In the genomic region with DNA sequence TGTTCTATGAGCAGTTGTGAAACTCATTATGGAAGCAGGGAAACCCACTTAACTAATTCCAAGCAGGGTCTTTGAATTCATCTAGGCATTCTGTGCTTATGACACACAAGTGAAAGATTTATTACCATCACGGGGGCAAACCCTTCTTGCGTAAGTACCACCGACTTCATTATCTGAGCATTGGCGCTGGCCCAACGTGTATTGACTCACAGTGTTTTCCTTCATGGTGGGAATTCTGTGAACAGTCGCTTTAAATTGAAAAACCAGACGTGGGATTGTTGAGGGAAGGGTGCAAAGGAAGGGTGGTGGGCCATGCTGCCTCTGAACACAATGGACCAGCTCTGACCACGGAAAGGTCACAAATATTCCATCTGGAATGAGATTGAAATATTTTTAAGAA, we compare ENCODE assay signal across 12 mouse cellular contexts. TPM values are rescaled to one million over a fixed set of nuclear protein-coding genes. Genes with fewer than 3 reads are reported as not detected.
DNase-seq lines count a peak whose midpoint lies in the region; ATAC-seq and TF ChIP-seq lines count a peak whose summit lies in the region.
"Had no signal": no experiment of that assay in that cellular context is flagged by ENCODE, and none has a peak within 500 bp of the region (broad histone marks: within the 10 kb centered on the region; RNA-seq: fewer than 3 reads in every experiment).

No protein-coding gene starts in this region.

- H3K9ac ChIP-seq in hindbrain, embryonic 13.5 days, result no peak overlapping the region
- no peak overlapping the region for H3K9ac ChIP-seq in hindbrain, embryonic 16.5 days (ENCODE audit: low read depth, low read length)
- H3K9ac ChIP-seq in lung, embryonic 14.5 days, result no peak overlapping the region
- H3K9ac ChIP-seq: liver, embryonic 15.5 days; midbrain, embryonic 15.5 days had no signal

- H3K4me3 ChIP-seq in hindbrain, embryonic 13.5 days, result no peak overlapping the region
- no peak overlapping the region for H3K4me3 ChIP-seq in hindbrain, embryonic 16.5 days (ENCODE audit: low read length)
- H3K4me3 ChIP-seq in E14TG2a.4 (replicated peaks; ENCODE audit: low read length), result peak overlapping the region; percentile 78
- no peak overlapping the region for H3K4me3 ChIP-seq in lung, embryonic 14.5 days (ENCODE audit: low read depth, low read length)
- H3K4me3 ChIP-seq: liver, embryonic 15.5 days; midbrain, embryonic 15.5 days had no signal

- 33% methylated on average over 8 of the region's 8 CpGs for WGBS in hindbrain, embryonic 13.5 days
- WGBS in hindbrain, embryonic 16.5 days, result 25% methylated on average over 8 of the region's 8 CpGs
- 27% methylated on average over 8 of the region's 8 CpGs for WGBS in lung, embryonic 14.5 days

- ATAC-seq in hindbrain, embryonic 13.5 days (ENCODE audit: low FRiP score), result no peak
- ATAC-seq in hindbrain, embryonic 16.5 days, result no peak
- no peak for ATAC-seq in lung, embryonic 14.5 days (ENCODE audit: insufficient read depth)
- ATAC-seq: midbrain, embryonic 15.5 days had no signal

- TF ChIP-seq CTCF in E14TG2a.4 (conservative IDR thresholded peaks at IDR 0.05; ENCODE audit: low read length), result no peak
- TF ChIP-seq CTCF in lung, embryonic 14.5 days (IDR thresholded peaks at IDR 0.05; ENCODE audit: low read depth), result no peak

- peaks cover 16% of the 10 kb centered on the region for H3K4me1 ChIP-seq in hindbrain, embryonic 13.5 days (replicated peaks)
- H3K4me1 ChIP-seq in hindbrain, embryonic 16.5 days (ENCODE audit: control insufficient read depth, insufficient read depth, low read depth, low read length), result peaks cover 6% of the 10 kb centered on the region; the same call in 1 of the 2 replicates
- peaks cover 42% of the 10 kb centered on the region for H3K4me1 ChIP-seq in E14TG2a.4 (replicated peaks; ENCODE audit: low read depth, low read length)
- H3K4me1 ChIP-seq in lung, embryonic 14.5 days (ENCODE audit: insufficient read depth), result no peaks in the 10 kb centered on the region
- H3K4me1 ChIP-seq: liver, embryonic 15.5 days had no signal

- H3K9me3 ChIP-seq in hindbrain, embryonic 13.5 days, result no peaks in the 10 kb centered on the region
- H3K9me3 ChIP-seq in hindbrain, embryonic 16.5 days (ENCODE audit: control insufficient read depth, low read length), result no peaks in the 10 kb centered on the region
- no peaks in the 10 kb centered on the region for H3K9me3 ChIP-seq in E14TG2a.4 (ENCODE audit: low read length)
- H3K9me3 ChIP-seq in lung, embryonic 14.5 days (ENCODE audit: low read depth, low read length), result no peaks in the 10 kb centered on the region
- H3K9me3 ChIP-seq: liver, embryonic 15.5 days; midbrain, embryonic 15.5 days had no signal

- H3K27ac ChIP-seq in hindbrain, embryonic 13.5 days, result no peak overlapping the region
- no peak overlapping the region for H3K27ac ChIP-seq in hindbrain, embryonic 16.5 days (ENCODE audit: low read depth, low read length)
- no peak overlapping the region for H3K27ac ChIP-seq in lung, embryonic 14.5 days (ENCODE audit: low read depth)
- H3K27ac ChIP-seq: kidney, postnatal 0 days; liver, embryonic 15.5 days; midbrain, embryonic 15.5 days had no signal

- peak overlapping the region; percentile 4; the same call in 1 of the 2 replicates for H3K4me2 ChIP-seq in hindbrain, embryonic 13.5 days
- no peak overlapping the region for H3K4me2 ChIP-seq in hindbrain, embryonic 16.5 days (ENCODE audit: low read length)
- H3K4me2 ChIP-seq in lung, embryonic 14.5 days, result 0 out of 2 replicates have a peak overlapping the region, but pooled peaks have one; percentile 3
- H3K4me2 ChIP-seq: liver, embryonic 15.5 days; midbrain, embryonic 15.5 days had no signal

- H3K27me3 ChIP-seq in hindbrain, embryonic 13.5 days, result no peaks in the 10 kb centered on the region
- H3K27me3 ChIP-seq in hindbrain, embryonic 16.5 days (replicated peaks; ENCODE audit: control insufficient read depth, insufficient read depth, low read length), result no peaks in the 10 kb centered on the region; the same call in 1 of the 2 replicates
- no peaks in the 10 kb centered on the region for H3K27me3 ChIP-seq in E14TG2a.4 (ENCODE audit: insufficient read depth, low read length)
- H3K27me3 ChIP-seq in lung, embryonic 14.5 days (ENCODE audit: insufficient read depth, low read length), result no peaks in the 10 kb centered on the region
- H3K27me3 ChIP-seq: midbrain, embryonic 15.5 days had no signal

- DNase-seq in adrenal gland, postnatal 25 days, result peak; percentile 65
- DNase-seq in lung, embryonic 14.5 days, result peak; percentile 59
- DNase-seq in left cerebral cortex, adult 11 months (ENCODE audit: low spot score), result no peak
- no peak for DNase-seq in cerebellum, postnatal 4 days (ENCODE audit: low spot score in 2 of 2)
- DNase-seq: cerebellum, adult 8-10 months had no signal

- H3K36me3 ChIP-seq in hindbrain, embryonic 13.5 days, result no peaks in the 10 kb centered on the region
- H3K36me3 ChIP-seq in hindbrain, embryonic 16.5 days (ENCODE audit: control insufficient read depth, insufficient read depth, low read length), result no peaks in the 10 kb centered on the region
- peaks cover 6% of the 10 kb centered on the region for H3K36me3 ChIP-seq in E14TG2a.4 (ENCODE audit: insufficient read depth, low read length)
- H3K36me3 ChIP-seq in lung, embryonic 14.5 days (ENCODE audit: insufficient read depth), result no peaks in the 10 kb centered on the region
- H3K36me3 ChIP-seq: liver, embryonic 15.5 days; midbrain, embryonic 15.5 days had no signal

RNA-seq across cellular contexts. Expression of a gene that starts 55.9 kb away (rescaled TPM):
- polyA plus RNA-seq in hindbrain, embryonic 13.5 days (2015; fragmentation: Nextera tagmentation; extraction: Ambion mirVana), result 1.5 and 2.0 TPM in 2 replicates
- polyA plus RNA-seq in hindbrain, embryonic 16.5 days (2015; fragmentation: Nextera tagmentation; extraction: Ambion mirVana), result 1.8 and 2.0 TPM in 2 replicates
- 0.76 TPM in 1 of 2 replicates, not detected in the other for total RNA-seq in adrenal gland, postnatal 25 days (2021)
- 1.8 and 1.9 TPM in 2 replicates for polyA plus RNA-seq in lung, embryonic 14.5 days (2014; fragmentation: Nextera tagmentation; extraction: Ambion mirVana)
- total RNA-seq: left cerebral cortex, postnatal 10 days had no signal

Comparison
In these comparisons a context has a peak if more than half of its experiments do, and no peak if none do; other contexts are left out.
1. DNase-seq: peak in adrenal gland, postnatal 25 days (single experiment) and lung, embryonic 14.5 days (single experiment); none in left cerebral cortex, adult 11 months (single experiment) and cerebellum, postnatal 4 days (0 of 2).